Mouse (Mus musculus) E14TG2a.4 (cell line): Measurements from ENCODE around the gene Gm3435.
"Not testable (repeated sequence)": the region's sequence is repeated elsewhere in the genome, so short reads cannot be mapped to it uniquely, and the experiment has no call there.

Experiments used
- CTCF ChIP-seq: conservative IDR thresholded peaks from 2 replicates; pipeline ENCODE4 v1.5.1; 2014; ENCODE audit warnings: low read length
- NANOG ChIP-seq: IDR thresholded peaks from 2 replicates; pipeline ENCODE4 v1.6.1; 2014; ENCODE audit warnings: borderline replicate concordance, low read length, mixed read lengths

DNA sequence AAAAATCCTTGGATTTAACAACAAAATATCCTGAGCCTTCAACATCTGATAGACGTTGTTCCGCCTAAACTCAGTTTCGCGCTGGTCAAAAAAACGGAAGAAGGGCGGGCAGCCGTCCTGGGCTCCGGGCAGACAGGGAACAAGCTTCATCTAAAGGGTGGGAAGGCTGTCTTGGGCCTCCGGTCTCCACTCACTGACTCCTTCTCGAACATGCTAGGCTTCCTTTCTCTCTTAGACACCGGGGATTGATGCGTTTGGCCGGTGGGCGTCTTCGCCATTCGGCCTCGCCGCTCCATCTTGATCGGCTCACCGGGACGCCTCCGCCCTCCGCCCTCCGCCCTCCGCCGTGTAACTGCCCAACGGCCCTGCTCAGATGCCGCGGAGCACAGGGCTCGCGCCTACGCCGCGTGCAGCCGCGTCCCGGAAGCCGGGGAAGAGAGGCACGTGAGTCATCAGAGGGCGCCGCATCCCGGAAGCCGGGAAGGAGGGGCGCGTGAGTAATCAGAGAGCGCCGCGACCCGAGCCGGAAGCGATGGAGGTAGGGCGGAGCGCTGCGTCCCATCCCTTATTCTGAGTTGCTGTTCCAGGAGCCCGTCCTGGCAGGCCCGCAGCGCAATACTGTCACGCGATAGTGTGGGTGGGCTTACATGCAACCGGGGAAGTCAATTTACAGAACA lies 31.5 kb upstream of the Gm3435 start, which contains the start of the genes 9030025P20Rik and Gm3417:
- TF ChIP-seq CTCF, NANOG: not testable (repeated sequence)
